Mouse (Mus musculus): Measurements from ENCODE around the gene B4galt4.

DNA sequence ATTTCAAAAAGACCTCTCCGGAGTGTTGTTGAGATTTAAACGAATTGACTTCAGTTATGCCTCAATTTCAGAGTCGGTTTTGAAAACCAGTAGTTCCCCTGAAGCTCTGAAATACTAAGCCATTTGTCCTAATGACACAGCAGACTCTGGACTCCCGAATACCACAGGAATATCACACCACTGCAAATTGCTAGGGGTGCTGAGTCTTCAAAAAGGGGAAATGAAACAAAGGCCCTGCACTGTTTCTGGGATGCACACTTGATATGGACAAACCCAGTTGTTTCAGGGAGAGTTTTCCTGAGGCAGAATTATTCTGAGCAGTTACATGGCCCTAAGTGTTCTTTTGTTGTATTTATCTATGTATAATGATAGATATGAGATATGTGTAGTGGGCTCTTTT is 30.8 kb upstream of the B4galt4 start:
- TF ChIP-seq MAX (IDR thresholded peaks at IDR 0.05; ENCODE audit: low read length) (no peak), ELF1 (IDR thresholded peaks at IDR 0.05; ENCODE audit: low read depth, low read length) (no peak), ZKSCAN1 (IDR thresholded peaks at IDR 0.05; ENCODE audit: borderline replicate concordance, low read depth, low read length) (no peak), E2F4 (IDR thresholded peaks at IDR 0.05; ENCODE audit: insufficient replicate concordance, low read depth, low read length) (no peak), SMC3 (IDR thresholded peaks at IDR 0.05; ENCODE audit: low read depth, low read length) (no peak), ZNF384 (IDR thresholded peaks at IDR 0.05; ENCODE audit: low read depth, low read length) (no peak), EP300 (IDR thresholded peaks at IDR 0.05; ENCODE audit: low read length) (peak; percentile 73), MYC (IDR thresholded peaks at IDR 0.05; ENCODE audit: low read depth, low read length) (no peak), CTCF (conservative IDR thresholded peaks at IDR 0.05 in 1 of 2, IDR thresholded peaks at IDR 0.05 in 1 of 2; ENCODE audit: low read depth in 2 of 2, low read length in 2 of 2) (no peak), NELFE (IDR thresholded peaks at IDR 0.05; ENCODE audit: low read depth, low read length) (no peak), USF1 (IDR thresholded peaks at IDR 0.05; ENCODE audit: low read depth, low read length) (no peak), POLR2A (IDR thresholded peaks at IDR 0.05; ENCODE audit: low read depth, low read length) (no peak), GABPA (IDR thresholded peaks at IDR 0.05; ENCODE audit: insufficient replicate concordance, low read depth, low read length) (no peak)

All from CH12.LX (cell line).